Mouse (Mus musculus): ENCODE results near the gene Gtf2f2.
"Not testable (repeated sequence)": the region's sequence is repeated elsewhere in the genome, so short reads cannot be mapped to it uniquely, and the experiment has no call there.

Gene Gtf2f2

DNA sequence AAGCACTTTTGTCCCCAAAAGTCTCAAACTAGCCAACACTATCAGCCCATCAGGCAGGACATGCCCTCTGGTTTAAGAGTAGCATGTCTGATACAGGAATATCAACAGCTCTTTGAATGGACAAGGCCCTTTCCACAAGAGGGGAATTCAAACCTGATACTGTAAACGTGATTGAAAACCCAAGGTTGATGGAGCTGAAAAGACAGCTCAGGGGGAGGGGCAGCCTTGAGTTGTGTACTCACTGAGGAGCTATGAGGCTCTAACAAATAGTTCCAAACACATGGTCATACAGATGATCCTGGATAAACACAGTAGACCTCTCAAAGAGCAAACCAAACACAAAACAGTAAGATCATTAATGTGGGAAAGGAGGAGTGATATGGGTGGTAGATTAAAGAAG, 12.6 kb downstream of the Gtf2f2 start:
- DNase-seq (ENCODE audit: low read depth): no peak

DNA sequence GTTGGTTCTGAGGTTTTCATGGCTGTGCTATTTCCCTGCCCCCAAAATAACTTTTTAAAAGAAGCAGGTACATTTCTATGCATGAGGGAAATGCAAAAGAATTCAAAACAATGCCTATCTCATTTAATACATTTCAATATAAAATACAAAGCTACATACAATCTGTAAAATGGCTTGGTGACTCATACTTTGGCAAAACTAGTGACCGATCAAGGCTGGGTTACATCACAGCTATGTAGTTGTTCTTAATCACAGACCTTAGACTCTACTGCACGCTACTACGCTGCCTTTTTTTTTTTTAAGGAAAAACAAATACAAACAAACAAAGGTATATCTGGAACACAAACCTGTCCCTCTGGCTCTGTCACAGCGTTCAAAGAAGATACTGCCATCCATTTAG, 18.3 kb downstream of the Gtf2f2 start:
- no peak for DNase-seq (ENCODE audit: low read depth)

DNA sequence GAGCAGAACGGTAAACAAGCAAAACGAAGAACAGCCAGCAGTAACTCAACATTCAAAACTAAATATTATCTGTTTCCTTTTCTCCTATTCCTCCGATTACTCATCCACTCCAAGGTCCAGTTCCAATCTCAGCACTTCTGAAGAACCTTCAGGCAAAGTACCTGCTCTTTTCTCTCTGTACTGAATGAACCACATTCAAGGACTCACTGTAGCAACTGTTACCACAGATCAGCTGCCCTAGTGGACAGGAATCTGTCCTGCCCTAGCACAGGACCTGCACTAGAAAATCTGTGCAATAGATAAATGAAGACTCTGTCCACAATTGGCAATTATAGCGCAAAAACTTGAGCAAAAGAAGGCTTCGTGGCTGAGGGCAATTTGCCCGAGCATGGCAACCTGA, 19.7 kb downstream of the Gtf2f2 start:
- no peak for DNase-seq (ENCODE audit: low read depth)

DNA sequence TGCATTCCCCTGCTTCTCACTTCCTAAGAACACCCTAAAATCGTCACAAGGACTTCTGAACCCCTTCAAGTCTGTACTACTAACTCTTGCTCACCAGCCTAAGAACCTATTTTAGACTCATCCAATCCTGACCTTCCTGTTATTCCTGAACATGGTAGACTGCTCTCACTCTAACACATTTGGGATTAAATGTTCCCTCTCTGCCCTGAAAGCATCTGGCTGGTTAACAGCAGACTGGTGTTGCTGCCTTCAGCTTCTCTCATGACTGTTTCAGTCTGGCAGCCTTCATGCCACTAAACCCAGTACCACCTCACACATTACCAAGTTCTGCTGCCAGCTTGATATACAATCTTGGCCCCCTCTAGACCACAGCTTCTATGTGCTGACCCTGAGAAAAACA, 21.5 kb downstream of the Gtf2f2 start:
- no peak for DNase-seq (ENCODE audit: low read depth)

DNA sequence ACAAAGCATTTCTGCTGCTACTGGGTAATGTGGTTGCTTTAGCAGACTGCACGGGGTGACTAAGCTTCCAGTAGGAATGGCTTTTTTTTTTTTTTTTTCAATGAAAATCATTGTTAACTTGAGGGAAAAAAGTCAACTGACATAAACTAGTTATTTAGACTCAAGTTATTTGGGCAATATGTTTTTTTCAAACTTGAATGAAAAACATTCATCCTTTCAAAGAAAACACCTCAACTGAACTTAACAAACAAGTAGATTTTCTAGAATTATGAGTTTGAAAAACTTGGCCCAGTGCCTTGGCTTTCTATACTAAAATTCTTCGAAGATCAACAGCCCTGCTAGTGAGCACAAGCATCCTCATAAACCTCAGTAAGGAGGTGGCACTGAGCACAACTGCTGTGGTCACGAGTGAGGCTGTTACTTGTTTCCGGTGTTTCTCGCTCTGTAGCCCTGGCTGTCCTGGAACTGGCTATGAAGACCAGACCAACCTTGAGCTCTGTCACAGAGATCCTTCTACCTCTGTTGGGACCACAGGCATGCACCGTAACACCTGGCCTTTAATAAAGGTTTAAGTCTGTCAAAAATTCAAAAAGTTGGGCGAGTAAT, 23.7 kb downstream of the Gtf2f2 start:
- DNase-seq (ENCODE audit: low read depth): peak; percentile 21

DNA sequence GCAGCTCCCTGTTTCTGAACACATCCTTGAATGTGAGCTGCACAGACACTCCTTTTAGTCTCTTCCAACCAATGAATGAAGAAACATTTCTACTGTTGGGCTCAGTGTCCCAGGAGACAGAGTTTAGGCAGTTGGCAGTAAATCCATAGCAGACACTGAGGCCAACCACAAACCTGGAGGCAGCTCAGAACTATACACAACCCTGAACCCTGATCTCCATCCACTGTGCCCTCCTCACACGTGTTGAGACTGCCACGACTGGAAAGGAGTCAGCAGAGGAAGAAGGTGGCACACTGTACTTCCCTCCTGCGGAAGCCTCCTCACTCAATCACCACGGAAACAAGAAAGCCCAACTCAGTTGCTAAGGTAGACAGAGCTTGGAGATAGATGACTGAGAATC, 25.6 kb downstream of the Gtf2f2 start:
- DNase-seq (ENCODE audit: low read depth): peak; percentile 15

DNA sequence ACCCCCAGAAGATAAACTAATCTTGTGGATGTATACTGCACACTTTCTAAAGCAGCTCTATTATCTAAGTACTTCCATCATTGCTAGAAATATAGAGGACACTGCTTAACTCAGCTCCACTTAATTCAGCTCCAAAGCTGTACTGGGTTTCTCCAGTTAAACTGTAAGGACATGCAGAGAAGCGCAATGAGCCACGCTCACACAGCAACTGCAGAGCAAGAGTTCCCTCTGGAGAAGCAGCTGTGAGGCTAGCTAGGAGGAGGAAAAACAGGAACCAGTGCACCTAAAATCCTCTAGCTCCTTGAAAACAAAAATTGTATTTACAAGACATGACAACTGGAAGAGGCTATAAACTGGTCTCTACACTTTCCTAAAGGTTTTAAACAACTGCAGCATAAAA, 26.8 kb downstream of the Gtf2f2 start:
- no peak for DNase-seq (ENCODE audit: low read depth)

DNA sequence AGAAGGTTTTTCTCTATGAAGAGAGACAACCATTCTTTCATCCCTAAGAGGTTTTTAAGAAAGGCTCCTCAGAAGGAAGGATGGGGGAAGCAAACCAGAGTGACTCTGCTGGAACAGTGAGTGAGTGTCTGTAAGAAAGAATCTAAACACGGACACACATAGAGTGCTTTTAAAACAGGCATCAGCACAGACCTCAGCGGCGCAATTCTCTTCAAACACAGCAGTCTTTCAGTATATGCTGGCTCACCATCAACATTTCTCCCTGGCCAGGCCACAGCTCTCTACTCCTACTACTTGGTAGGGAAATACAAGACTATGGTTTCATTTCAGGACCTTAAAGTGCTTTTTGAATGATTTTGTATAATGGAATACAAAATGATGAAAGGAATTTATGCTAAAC, 29.4 kb downstream of the Gtf2f2 start:
- DNase-seq (ENCODE audit: low read depth): no peak

DNA sequence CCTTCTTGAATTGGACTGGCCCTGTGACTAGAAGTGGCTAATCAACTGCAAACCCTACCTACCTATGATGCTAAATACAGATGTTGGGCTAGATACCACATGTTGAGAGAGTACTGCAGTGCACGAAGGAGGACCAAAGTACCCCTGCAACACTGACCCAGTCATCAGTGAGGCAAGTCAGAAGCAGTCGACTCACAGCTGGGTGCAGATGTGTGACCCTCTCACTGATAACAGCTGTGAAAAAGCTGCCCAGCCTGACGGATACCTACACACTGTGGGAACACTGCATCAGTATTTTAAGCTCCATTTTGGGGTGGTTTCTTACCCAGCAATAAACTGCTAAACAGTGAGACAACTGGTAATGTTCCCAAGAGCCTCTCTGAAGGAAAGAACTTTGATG, 34.6 kb downstream of the Gtf2f2 start:
- DNase-seq (ENCODE audit: low read depth): no peak

DNA sequence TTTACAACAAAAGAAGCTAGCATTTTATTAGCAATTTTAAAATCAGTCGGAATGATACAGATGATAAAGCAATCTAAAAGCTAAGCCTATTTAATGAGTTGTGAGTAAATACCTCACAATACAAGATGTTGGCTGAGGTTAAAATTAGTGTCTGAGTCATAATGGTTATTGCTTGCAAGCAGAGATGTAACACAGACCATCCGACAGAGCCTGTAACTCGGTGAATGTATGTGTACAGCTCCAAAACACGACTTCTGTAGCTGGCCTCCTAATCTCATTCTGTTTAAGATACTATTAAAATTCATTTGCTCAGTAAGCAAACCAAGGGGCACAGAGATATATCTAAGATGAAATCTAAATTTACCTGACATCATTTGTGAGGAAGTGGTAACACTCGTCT, 43.4 kb downstream of the Gtf2f2 start:
- DNase-seq (ENCODE audit: low read depth): no peak

DNA sequence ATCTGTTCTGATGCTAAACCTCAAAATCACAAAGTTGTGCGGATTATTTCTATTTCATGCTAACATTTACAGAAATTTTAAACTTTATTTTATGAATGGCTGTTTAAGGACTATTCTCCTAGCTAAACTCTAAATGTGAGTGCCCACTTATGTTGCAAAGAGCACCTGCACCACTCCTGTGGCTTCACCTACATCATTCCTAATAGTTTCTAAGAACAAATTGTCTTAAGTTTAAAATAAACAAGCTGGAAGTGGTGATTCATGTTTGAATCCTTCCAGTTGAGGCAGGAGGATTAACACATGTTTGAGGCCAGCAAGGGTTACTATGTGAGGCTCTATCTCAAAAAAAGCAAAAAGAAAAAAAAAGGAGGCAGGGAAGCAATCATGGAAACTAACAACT, 46.2 kb downstream of the Gtf2f2 start:
- no peak for DNase-seq (ENCODE audit: low read depth)

DNA sequence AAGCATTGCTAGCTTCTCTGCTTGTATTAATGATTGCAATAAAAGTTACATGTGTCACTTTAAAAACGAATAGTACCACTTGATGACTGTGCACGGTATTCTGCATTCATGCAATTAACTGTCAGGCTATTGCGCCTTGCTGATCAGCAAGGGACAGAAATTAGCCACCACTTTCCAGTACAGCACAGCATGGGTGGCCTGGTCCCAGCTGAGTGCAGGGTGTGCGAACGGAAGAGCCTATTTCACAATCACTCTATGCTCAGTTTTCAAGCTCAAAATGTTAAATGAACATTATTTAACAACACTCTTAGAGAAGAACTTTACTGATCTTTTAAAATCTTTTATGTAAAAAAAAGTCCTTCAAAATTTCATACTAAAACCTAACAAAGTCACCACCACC, 46.7 kb downstream of the Gtf2f2 start:
- DNase-seq (ENCODE audit: low read depth): no peak

DNA sequence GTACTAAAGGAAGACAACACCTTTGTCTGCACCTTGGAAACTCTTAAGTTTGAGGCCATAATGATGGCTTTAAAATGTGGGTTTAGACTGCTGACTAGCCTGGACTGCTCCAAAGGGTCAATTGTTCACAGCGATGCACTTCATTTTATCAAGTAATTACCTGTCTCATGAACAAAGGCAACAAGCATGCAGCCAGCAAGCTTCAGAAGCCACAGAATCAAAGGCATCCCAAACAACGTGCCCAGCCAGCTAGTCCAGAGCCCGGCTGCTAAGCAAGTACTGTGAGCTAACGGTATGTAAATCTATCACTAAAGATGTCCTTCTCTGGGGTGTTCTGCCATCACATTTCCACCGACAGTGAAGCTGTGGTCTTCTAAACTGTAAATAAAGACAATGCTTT, 47.5 kb downstream of the Gtf2f2 start:
- DNase-seq (ENCODE audit: low read depth): no peak

DNA sequence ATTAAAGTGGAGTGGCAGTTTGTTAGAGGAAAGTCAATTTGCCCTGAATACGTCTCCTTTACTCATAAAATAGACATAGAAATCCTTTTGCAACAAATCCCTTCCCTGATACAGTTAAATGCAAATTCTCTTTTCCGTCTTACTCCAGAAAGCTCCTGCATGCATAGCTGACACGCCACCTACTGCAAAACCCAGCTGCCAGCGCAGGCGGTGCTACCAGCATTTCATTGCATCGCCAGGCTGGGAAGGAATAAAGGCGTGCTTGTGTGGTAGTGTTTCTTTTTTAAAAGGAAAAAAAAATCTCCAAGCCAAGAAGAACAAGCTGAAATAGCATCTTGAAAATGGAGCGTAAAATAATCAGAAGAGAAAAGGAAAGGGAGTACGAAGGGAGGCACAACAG, 48.4 kb downstream of the Gtf2f2 start:
- no peak for DNase-seq (ENCODE audit: low read depth)

DNA sequence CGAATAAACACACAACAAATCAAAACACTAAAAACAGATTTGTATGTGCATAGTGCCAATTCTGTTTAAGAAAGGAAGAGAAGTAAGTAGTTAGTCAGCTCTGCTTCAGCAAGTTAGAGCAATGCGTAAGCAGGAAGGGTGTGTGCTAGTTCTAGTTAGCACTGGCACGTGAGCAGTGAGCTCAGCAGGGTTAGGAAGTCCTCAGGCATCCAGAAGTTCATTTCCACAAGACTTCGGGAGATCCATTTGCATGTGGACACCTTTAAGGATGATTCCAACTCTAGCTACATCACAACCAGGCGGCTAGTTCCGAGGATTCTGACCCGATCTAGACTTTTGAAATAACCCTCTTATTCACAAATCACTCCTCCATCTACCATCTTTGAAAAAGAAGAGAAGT, 55.9 kb downstream of the Gtf2f2 start, which contains the start of gene Kctd4:
Gene Kctd4 (plus strand): TSS at position 244 of the 400 bp plus-strand sequence.
- DNase-seq (ENCODE audit: low read depth): no peak

DNA sequence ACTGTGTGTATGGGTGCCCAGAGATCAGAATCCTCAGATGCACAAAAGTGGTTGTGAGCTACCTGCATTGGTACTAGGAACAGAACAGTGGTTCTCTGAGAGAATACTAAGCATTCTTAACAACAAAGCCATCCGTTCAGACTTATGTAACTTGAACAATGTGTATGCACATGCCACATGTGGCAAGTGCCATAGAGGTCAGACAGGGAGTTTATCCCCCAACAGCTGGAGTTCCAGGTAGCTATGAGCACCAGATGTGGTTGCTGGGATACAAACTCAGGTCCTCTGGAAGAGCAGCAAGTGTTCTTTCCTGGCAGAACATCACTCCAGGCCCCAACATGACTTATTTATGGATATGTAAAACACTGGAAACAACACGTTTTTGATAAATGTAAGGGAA, 57.7 kb downstream of the Gtf2f2 start:
- no peak for DNase-seq (ENCODE audit: low read depth)

DNA sequence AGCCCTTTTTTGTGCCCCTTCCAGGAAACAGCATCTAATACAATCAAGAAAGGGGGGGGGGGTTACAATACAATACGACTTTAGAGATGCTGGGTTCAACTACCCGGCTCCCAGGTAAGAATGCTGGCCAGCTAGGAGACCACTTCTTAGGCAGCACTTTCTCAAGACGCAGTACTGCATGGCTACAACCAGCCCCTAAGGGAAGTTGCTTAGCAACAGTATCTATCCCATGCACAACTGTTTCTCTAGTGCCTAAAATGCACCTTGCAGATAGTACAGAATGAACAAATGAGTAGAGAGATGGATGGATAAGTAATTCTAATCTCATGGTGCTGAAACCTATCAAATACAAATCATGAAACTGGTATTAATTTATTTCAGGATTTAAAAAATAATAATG, 63.0 kb downstream of the Gtf2f2 start:
- DNase-seq (ENCODE audit: low read depth): no peak

DNA sequence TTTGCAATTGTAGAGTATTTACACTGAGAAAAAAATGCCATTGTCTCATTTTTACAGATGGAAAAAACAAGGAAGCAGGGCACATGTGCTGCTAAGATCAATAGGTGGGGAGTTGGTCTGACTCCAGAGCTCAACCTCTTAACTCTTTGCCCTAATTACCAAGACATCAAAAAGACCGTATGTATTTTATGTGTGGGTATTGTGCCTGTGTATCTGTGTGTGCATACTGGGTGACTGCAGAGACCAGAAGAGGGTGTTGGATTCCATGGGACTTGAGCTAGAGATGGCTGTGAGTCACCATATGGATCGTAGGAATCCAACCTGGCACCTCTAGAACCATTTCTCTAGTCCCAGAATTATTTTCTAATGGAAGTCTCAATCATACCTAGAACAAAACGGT, 68.3 kb downstream of the Gtf2f2 start:
- DNase-seq (ENCODE audit: low read depth): no peak

DNA sequence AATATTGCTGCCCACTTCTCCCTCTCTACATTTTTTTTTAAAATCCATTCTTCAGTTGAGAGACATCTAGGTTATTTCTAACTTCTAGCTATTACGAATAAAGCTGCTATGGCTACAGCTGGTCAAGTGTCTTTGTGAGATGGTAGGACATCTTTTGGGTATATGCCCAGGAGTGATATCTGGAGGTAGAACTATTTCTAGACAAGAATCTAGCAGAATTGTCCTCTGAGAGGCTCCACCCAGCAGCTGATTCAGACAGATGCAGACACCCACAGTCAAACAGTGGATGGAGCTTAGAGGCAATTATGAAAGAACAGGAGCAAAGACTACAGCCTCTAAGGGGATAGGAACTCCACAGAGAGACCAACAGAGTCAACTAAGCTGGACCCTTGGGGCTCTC, 69.2 kb downstream of the Gtf2f2 start:
- DNase-seq (ENCODE audit: low read depth): no peak

DNA sequence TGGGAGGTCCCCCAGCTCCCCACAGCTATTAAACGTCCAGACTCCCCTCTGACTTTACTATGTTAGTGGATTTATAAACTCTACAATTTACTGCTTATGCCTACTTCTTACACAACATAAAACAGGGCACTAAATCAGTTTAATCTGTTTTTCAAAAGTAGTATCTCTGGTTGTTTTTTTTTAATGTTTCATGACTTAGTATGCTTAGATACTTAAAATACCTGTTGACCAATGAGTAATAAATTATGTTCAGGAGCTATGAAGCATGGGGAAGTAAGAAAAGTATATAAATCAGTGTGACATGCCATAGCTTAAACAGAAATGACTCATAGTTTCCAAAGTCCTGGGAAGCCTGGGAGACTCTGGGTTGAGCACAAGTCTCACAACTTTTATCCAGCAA, 73.0 kb downstream of the Gtf2f2 start:
- no peak for DNase-seq (ENCODE audit: low read depth)

DNA sequence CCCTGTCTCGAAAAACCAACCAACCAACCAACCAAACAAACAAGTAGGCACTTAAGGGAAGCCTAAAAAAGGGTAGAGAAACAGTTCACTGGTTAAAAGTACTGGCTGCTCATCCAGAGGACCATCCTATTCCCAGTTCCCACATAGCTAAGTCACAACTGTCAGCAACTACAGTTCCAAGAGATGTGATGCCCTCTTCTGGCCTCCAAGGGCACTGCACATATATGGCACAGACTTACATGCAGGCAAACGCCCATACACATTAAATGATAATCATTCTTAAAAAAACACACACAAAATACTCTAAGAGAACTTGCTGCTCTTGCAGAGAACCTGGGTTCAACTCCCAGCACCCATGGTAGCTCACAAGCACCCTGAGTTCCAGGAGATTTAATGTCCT, 76.3 kb downstream of the Gtf2f2 start:
- peak; percentile 20 for DNase-seq (ENCODE audit: low read depth)

DNA sequence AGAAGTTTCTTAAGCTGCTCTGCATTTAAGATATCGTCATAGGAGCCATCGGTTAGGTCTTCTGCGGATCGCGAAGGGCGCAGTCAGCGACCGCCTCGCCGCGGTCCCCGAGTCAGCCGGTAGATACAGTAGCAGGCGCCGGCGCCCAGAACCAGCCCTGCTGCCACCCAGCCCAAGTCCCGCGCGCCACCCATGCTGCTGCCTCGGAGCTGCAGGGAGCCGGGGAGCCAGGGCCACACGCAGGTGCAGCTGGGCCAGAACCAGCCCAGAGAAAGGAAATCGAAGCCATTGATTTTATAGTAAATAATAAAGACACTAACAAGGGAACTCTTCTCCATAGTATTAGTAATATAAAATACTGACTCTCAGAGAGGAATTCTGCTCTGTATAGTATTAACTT, 79.4 kb downstream of the Gtf2f2 start:
- no peak for DNase-seq (ENCODE audit: low read depth)

DNA sequence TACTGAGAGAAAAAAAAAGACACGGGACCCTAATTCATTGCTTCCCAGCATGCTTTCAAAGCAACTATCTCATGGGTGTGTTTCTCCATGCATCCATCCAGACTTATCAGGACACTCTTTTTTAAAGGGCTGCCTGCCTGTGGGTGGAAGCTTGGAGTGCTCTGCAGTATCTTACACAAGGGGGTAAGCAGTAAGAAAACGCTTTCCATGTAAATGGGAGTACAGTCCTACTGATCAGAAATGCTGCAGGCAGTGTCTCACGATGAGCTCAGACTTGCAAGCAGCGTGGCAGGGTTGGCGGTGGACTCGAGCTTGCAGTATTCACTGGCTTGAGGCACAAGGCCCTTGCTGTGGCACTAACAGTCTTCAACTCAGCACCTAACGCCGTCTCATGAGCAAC, 81.0 kb downstream of the Gtf2f2 start:
- not testable (repeated sequence) for DNase-seq (ENCODE audit: low read depth)

DNA sequence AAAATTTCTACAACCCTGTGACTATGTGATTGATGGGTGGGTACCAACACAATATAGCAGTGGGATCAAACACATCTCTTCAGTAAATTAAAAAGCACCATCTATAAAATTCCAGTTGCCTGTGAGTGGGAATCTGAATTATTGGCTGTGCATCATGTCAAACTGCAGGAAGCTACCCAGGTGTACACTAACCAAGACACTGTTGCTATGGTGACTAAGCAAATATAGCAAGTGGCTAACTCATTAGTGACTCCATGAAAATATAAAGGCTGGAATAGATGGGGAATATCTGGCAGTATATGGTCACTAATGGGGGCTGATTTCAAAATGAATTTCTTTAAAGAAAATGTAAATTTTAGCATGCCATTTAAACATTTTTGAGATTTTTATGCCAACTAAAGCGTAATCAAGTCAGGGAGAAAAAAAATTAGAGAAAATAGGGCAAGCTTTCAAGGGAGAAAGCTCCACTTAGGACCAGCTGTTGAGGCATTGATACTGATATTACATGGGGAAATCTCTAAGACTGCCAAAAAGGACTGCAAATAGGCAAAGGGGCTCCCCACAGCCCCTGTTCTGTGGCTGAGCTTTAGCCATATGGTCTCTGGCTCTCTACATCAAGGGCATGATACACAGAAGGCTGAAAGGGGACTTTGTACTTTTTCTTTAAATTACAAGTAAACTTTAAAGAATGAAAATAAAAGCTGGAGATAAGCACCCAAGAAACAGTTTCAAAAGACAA, 87.2 kb downstream of the Gtf2f2 start:
- no peak for DNase-seq (ENCODE audit: low read depth)
